Mouse (Mus musculus): ENCODE data around the gene Glmp. TPM values are rescaled to one million over a fixed set of nuclear protein-coding genes. Genes with fewer than 3 reads are reported as not detected.
"Not testable (repeated sequence)": the region's sequence is repeated elsewhere in the genome, so short reads cannot be mapped to it uniquely, and the experiment has no call there.

The Glmp gene
- 174 and 188 TPM in 2 replicates for polyA plus RNA-seq (2015; fragmentation: Nextera tagmentation; extraction: Ambion mirVana)

- H3K4me2 ChIP-seq (replicated peaks): peak within 1 kb of the TSS; percentile 90
- 2% methylated on average over 10 of the region's 10 CpGs for WGBS
- no peaks in the 10 kb centered on the region for H3K27me3 ChIP-seq
- peak; percentile 80 for ATAC-seq (ENCODE audit: low FRiP score, low read depth)
- H3K27ac ChIP-seq: peak within 1 kb of the TSS; percentile 44; the same call in 1 of the 2 replicates
- H3K36me3 ChIP-seq: peaks cover 69% of the 10 kb centered on the region
- peak within 1 kb of the TSS; percentile 86 for H3K9ac ChIP-seq
- peaks cover 12% of the 10 kb centered on the region for H3K4me1 ChIP-seq
- no peaks in the 10 kb centered on the region for H3K9me3 ChIP-seq
- H3K4me3 ChIP-seq: peak within 1 kb of the TSS; percentile 85
Measured at GRCm38 (mm10) chr3:88324951-88325405, at the start of gene Glmp. TSS of gene Glmp (plus strand) at chr3:88325023.

GRCm38 (mm10) chr3:88276121-88276520 lies 48.7 kb upstream of the Glmp start:
- Histone ChIP-seq H3K4me1 (no peaks in the 10 kb centered on the region), H3K9ac (no peak overlapping the region), H3K4me2 (replicated peaks) (no peak overlapping the region), H3K4me3 (no peak overlapping the region), H3K9me3 (no peaks in the 10 kb centered on the region), H3K27ac (no peak overlapping the region), H3K36me3 (no peaks in the 10 kb centered on the region), H3K27me3 (no peaks in the 10 kb centered on the region)
- no peak for ATAC-seq (ENCODE audit: low FRiP score, low read depth)
- WGBS: 90% methylated on average over 2 of the region's 2 CpGs

GRCm38 (mm10) chr3:88276529-88277143 lies 48.2 kb upstream of the Glmp start:
- Histone ChIP-seq H3K9me3 (no peaks in the 10 kb centered on the region), H3K4me2 (replicated peaks) (no peak overlapping the region), H3K27ac (no peak overlapping the region), H3K27me3 (no peaks in the 10 kb centered on the region), H3K9ac (no peak overlapping the region), H3K4me3 (no peak overlapping the region), H3K4me1 (no peaks in the 10 kb centered on the region), H3K36me3 (no peaks in the 10 kb centered on the region)
- WGBS: 44% methylated on average over 7 of the region's 7 CpGs
- no peak for ATAC-seq (ENCODE audit: low FRiP score, low read depth)

GRCm38 (mm10) chr3:88280035-88280434 lies 44.8 kb upstream of the Glmp start:
- no peak for ATAC-seq (ENCODE audit: low FRiP score, low read depth)
- Histone ChIP-seq H3K27me3 (no peaks in the 10 kb centered on the region), H3K27ac (no peak overlapping the region), H3K4me3 (no peak overlapping the region), H3K9ac (no peak overlapping the region), H3K4me1 (no peaks in the 10 kb centered on the region), H3K36me3 (no peaks in the 10 kb centered on the region), H3K9me3 (no peaks in the 10 kb centered on the region), H3K4me2 (replicated peaks) (no peak overlapping the region)
- 97% methylated on average over 2 of the region's 2 CpGs for WGBS

- 75% methylated on average over 11 of the region's 11 CpGs for WGBS
- not testable (repeated sequence) for H3K9ac ChIP-seq; H3K27me3 ChIP-seq; H3K4me2 ChIP-seq (replicated peaks); H3K9me3 ChIP-seq; H3K4me1 ChIP-seq; H3K27ac ChIP-seq; H3K4me3 ChIP-seq; ATAC-seq (ENCODE audit: low FRiP score, low read depth); H3K36me3 ChIP-seq
Measured at GRCm38 (mm10) chr3:88281141-88281916, 43.5 kb upstream of the Glmp start.

GRCm38 (mm10) chr3:88284815-88285564 lies 39.8 kb upstream of the Glmp start:
- H3K36me3 ChIP-seq; H3K4me2 ChIP-seq (replicated peaks); H3K4me1 ChIP-seq; ATAC-seq (ENCODE audit: low FRiP score, low read depth); H3K27ac ChIP-seq; H3K4me3 ChIP-seq; H3K9me3 ChIP-seq; H3K27me3 ChIP-seq; H3K9ac ChIP-seq: not testable (repeated sequence)
- WGBS: 95% methylated on average over 14 of the region's 14 CpGs

- H3K36me3 ChIP-seq; H3K4me2 ChIP-seq (replicated peaks); H3K4me1 ChIP-seq; H3K27ac ChIP-seq; H3K27me3 ChIP-seq; H3K4me3 ChIP-seq; H3K9ac ChIP-seq; ATAC-seq (ENCODE audit: low FRiP score, low read depth); H3K9me3 ChIP-seq: not testable (repeated sequence)
- 80% methylated on average over 2 of the region's 2 CpGs for WGBS
Measured at GRCm38 (mm10) chr3:88285565-88285895, 39.3 kb upstream of the Glmp start.

GRCm38 (mm10) chr3:88287110-88287509 lies 37.7 kb upstream of the Glmp start, which contains the start of gene Gm38392:
TSS of gene Gm38392 (minus strand) at chr3:88287210.
- no peak within 1 kb of the TSS for H3K4me2 ChIP-seq (replicated peaks)
- H3K27ac ChIP-seq: no peak within 1 kb of the TSS
- H3K9ac ChIP-seq: no peak within 1 kb of the TSS
- no peak within 1 kb of the TSS for H3K4me3 ChIP-seq
- no peaks in the 10 kb centered on the region; the same call in 1 of the 2 replicates for H3K36me3 ChIP-seq
- H3K27me3 ChIP-seq: no peaks in the 10 kb centered on the region
- no peaks in the 10 kb centered on the region for H3K4me1 ChIP-seq
- no peak for ATAC-seq (ENCODE audit: low FRiP score, low read depth)
- WGBS: 96% methylated on average over 4 of the region's 4 CpGs
- H3K9me3 ChIP-seq: no peaks in the 10 kb centered on the region

GRCm38 (mm10) chr3:88288133-88288713 lies 36.6 kb upstream of the Glmp start:
- not testable (repeated sequence) for H3K4me2 ChIP-seq (replicated peaks)

GRCm38 (mm10) chr3:88291970-88292369 lies 32.9 kb upstream of the Glmp start:
- Histone ChIP-seq H3K9me3 (no peaks in the 10 kb centered on the region), H3K27me3 (no peaks in the 10 kb centered on the region), H3K4me1 (peaks cover 4% of the 10 kb centered on the region; the same call in 1 of the 2 replicates), H3K4me2 (replicated peaks) (no peak overlapping the region), H3K4me3 (no peak overlapping the region), H3K9ac (no peak overlapping the region), H3K27ac (no peak overlapping the region), H3K36me3 (no peaks in the 10 kb centered on the region)
- ATAC-seq (ENCODE audit: low FRiP score, low read depth): no peak
- 58% methylated on average over 4 of the region's 4 CpGs for WGBS

More at GRCm38 (mm10) chr3:88288133-88288713, 36.6 kb upstream of the Glmp start:
- not testable (repeated sequence) for H3K4me1 ChIP-seq; ATAC-seq (ENCODE audit: low FRiP score, low read depth); H3K27ac ChIP-seq; H3K27me3 ChIP-seq; H3K36me3 ChIP-seq; H3K9me3 ChIP-seq; H3K9ac ChIP-seq; H3K4me3 ChIP-seq
- WGBS: 89% methylated on average over 9 of the region's 10 CpGs

- peaks cover 17% of the 10 kb centered on the region for H3K4me1 ChIP-seq
Measured at GRCm38 (mm10) chr3:88295272-88295671, 29.6 kb upstream of the Glmp start.

More at GRCm38 (mm10) chr3:88295272-88295671, 29.6 kb upstream of the Glmp start:
- Histone ChIP-seq H3K36me3 (peaks cover 12% of the 10 kb centered on the region), H3K4me2 (replicated peaks) (peak overlapping the region; percentile 94), H3K4me3 (peak overlapping the region; percentile 80; the same call in 1 of the 2 replicates)
- H3K9ac ChIP-seq; ATAC-seq (ENCODE audit: low FRiP score, low read depth); H3K27me3 ChIP-seq; H3K27ac ChIP-seq; H3K9me3 ChIP-seq: not testable (repeated sequence)
- WGBS: 62% methylated on average over 1 of the region's 1 CpGs

Data from limb, embryonic 13.5 days (tissue).